Mouse (Mus musculus): ENCODE data around the gene Asprv1. TPM values are rescaled to one million over a fixed set of nuclear protein-coding genes. Genes with fewer than 3 reads are reported as not detected.

The Asprv1 gene
- polyA plus RNA-seq, 1 experiment from 2014 or later: 1.6 TPM

- no peak for DNase-seq (ENCODE audit: low spot score)
- Histone ChIP-seq H3K4me1 (peaks cover 21% of the 10 kb centered on the region), H3K4me3 (no peak overlapping the region), H3K27me3 (ENCODE audit: low read depth, poor library complexity, severe bottlenecking) (no peaks in the 10 kb centered on the region), H3K27ac (peak overlapping the region; percentile 34; the same call in 1 of the 2 replicates), H3K36me3 (no peaks in the 10 kb centered on the region), H3K9me3 (replicated peaks) (no peaks in the 10 kb centered on the region)
- 81% methylated on average over 2 of the region's 2 CpGs for WGBS
Measured at GRCm38 (mm10) chr6:86636495-86636894, 8.5 kb downstream of the Asprv1 start.

DNA sequence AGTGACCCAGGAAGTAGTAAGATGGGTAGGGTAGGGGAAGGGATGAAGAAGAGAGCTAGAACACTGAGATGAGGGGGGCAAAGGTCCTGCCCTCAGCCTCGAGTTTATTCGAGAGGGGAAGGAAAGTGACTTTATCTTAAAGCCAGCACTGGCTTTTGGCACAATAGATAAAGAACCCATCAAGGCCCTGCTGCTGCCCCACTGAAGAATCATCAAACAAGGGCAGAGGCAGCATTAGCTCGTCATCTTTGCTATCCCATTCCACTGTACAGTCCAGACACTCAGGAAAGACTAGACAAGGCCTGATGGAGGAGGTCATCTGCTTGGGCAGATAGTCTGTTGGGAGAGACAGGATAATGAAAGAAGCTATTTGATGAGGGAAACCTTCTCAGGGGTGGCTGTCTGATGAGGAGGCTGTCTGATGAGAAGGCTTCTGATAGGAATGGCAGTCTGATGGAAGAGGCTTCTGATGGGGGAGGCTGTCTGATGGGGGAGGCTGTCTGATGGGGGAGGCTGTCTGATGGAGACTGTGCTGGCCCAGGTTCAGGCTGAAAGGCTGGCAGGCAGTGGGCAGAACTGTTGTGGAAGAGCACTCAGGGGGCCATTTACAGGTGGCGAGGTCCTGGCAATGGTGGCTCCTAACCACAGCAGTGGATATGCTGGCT is 9.3 kb downstream of the Asprv1 start:
- 69% methylated on average over 4 of the region's 4 CpGs for WGBS

GRCm38 (mm10) chr6:86637860-86638259 is 9.9 kb downstream of the Asprv1 start:
- no peaks in the 10 kb centered on the region for H3K27me3 ChIP-seq (ENCODE audit: low read depth, poor library complexity, severe bottlenecking)
- H3K36me3 ChIP-seq: no peaks in the 10 kb centered on the region
- no peaks in the 10 kb centered on the region for H3K9me3 ChIP-seq (replicated peaks)
- DNase-seq (ENCODE audit: low spot score): no peak
- peak overlapping the region; percentile 50; the same call in 1 of the 2 replicates for H3K27ac ChIP-seq
- 40% methylated on average over 2 of the region's 2 CpGs for WGBS
- no peak overlapping the region for H3K4me3 ChIP-seq
- peaks cover 18% of the 10 kb centered on the region for H3K4me1 ChIP-seq

More for the DNA sequence above, 9.3 kb downstream of the Asprv1 start:
- no peaks in the 10 kb centered on the region for H3K27me3 ChIP-seq (ENCODE audit: low read depth, poor library complexity, severe bottlenecking)
- no peak for DNase-seq (ENCODE audit: low spot score)
- H3K9me3 ChIP-seq (replicated peaks): no peaks in the 10 kb centered on the region
- H3K36me3 ChIP-seq: no peaks in the 10 kb centered on the region
- H3K27ac ChIP-seq: peak overlapping the region; percentile 50; the same call in 1 of the 2 replicates
- no peak overlapping the region for H3K4me3 ChIP-seq
- H3K4me1 ChIP-seq: peaks cover 21% of the 10 kb centered on the region

- DNase-seq (ENCODE audit: low spot score): no peak
- Histone ChIP-seq H3K27ac (no peak overlapping the region), H3K27me3 (ENCODE audit: low read depth, poor library complexity, severe bottlenecking) (no peaks in the 10 kb centered on the region), H3K9me3 (replicated peaks) (no peaks in the 10 kb centered on the region), H3K4me3 (no peak overlapping the region), H3K4me1 (peaks cover 15% of the 10 kb centered on the region), H3K36me3 (no peaks in the 10 kb centered on the region)
- 26% methylated on average over 2 of the region's 2 CpGs for WGBS
Measured at GRCm38 (mm10) chr6:86638434-86638833, 10.5 kb downstream of the Asprv1 start.

DNA sequence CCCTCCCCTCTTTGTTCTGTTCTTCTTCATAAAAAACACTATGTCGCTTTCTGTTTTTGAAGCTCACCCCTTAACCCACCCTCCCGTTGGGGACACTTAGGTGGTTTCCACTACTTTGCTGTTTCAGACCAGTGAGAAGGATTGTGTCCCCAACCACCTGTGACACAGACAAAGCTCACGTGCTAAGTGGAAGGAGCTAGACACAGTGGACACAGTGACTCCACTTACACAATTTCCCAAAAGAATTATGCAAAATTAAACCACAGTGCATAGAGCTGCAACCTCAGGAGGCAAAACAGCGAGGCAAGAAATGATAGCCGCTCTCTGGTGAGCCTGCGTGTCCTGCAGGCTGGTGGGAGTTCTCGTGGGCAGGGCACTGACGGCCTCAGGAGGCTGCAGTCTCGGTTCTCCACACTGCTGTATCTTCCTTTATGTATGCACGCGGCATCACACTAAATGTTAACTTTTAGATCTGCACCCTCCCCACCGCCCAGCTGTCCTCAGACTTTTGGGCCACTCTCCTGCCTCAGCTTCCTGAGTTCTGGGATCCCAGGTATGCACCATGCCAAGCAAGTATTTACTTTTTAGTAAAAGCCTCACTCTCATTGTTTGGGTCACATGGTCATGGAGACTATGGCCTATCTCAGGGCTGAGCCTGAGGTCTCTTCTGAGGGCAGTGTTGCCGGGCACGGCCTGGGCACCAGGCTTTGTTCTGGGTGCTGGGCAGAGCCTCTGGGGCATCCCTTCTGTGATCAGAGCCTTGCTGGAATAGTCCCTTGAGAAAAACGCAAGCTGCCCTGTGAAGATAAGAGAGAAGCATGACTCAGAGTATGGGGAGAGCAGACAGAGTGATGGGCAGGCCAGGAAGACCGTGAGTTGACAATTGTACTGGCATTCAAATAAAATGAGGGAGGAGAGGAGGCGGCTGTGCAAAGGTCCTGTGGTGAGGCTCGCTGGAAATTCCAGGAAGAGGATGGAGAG is 11.5 kb downstream of the Asprv1 start:
- Histone ChIP-seq H3K27ac (0 out of 2 replicates have a peak overlapping the region, but pooled peaks have one; percentile 2), H3K27me3 (ENCODE audit: low read depth, poor library complexity, severe bottlenecking) (no peaks in the 10 kb centered on the region), H3K9me3 (replicated peaks) (no peaks in the 10 kb centered on the region), H3K4me1 (peaks cover 15% of the 10 kb centered on the region), H3K4me3 (no peak overlapping the region), H3K36me3 (no peaks in the 10 kb centered on the region)
- WGBS: 79% methylated on average over 18 of the region's 18 CpGs
- no peak for DNase-seq (ENCODE audit: low spot score)

DNA sequence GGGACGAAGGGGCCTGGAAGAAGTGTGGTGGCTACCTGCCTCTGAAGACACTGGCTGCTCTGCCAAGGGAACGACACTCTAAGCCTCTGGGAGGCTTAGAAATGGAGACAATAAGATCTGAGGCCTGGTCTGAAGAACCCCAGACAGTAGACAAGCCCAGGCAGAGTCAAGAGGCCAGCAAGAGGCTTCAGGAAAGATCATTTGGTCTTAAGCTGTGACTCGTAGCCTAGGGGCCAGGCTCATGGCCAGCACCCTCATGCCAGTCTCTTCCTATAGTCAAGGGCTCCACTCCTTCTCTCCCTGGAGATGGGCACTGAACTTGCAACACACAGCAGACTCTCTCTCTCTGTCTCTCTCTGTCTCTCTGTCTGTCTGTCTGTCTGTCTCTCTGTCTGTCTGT is 12.2 kb downstream of the Asprv1 start:
- H3K4me3 ChIP-seq: no peak overlapping the region
- DNase-seq (ENCODE audit: low spot score): no peak
- no peaks in the 10 kb centered on the region for H3K36me3 ChIP-seq
- H3K9me3 ChIP-seq (replicated peaks): no peaks in the 10 kb centered on the region
- H3K27me3 ChIP-seq (ENCODE audit: low read depth, poor library complexity, severe bottlenecking): no peaks in the 10 kb centered on the region
- H3K27ac ChIP-seq: no peak overlapping the region
- H3K4me1 ChIP-seq: peaks cover 15% of the 10 kb centered on the region
- WGBS: 76% methylated on average over 3 of the region's 3 CpGs

DNA sequence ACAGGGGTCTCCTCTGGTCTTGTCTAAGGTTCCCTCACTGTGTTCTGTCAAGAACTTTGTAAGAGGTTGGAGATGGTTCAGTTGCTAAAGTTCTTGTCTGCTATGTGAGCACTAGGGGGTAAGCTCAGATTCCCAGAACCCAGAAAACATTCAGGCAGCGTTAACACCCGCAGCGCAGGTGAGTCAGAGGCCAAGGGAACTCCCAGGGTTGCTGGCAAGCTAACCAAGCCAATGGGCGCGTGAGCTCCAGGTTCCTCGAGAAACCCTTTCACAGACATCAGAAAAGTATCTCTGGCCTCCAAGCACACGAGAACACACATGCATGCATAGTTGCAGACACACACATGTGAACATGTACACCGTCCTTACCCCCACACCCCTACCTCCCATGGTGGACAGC is 12.8 kb downstream of the Asprv1 start:
- no peaks in the 10 kb centered on the region for H3K36me3 ChIP-seq
- DNase-seq (ENCODE audit: low spot score): no peak
- H3K4me1 ChIP-seq: peaks cover 15% of the 10 kb centered on the region
- no peaks in the 10 kb centered on the region for H3K27me3 ChIP-seq (ENCODE audit: low read depth, poor library complexity, severe bottlenecking)
- no peak overlapping the region for H3K4me3 ChIP-seq
- no peaks in the 10 kb centered on the region for H3K9me3 ChIP-seq (replicated peaks)
- WGBS: 90% methylated on average over 8 of the region's 8 CpGs
- no peak overlapping the region for H3K27ac ChIP-seq

DNA sequence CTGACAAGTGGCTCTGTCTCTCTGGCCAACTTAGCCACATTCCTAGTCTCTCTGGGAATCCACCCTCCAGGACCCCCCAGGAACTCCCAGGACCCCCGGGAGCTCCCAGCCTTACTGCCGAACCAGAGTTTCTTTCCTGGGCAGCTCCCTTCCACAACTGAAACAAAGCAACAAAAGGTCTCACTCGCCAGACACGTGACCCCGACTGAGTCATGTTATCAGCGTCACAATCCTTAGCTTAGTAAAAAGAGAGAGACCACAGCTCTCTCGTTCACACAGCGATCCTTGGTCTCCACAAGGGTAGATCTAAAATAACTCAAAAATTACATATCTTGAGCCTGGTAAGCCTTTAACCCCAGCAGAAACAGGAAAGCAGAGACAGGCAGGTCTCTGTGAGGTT is 13.8 kb downstream of the Asprv1 start:
- no peaks in the 10 kb centered on the region for H3K9me3 ChIP-seq (replicated peaks)
- H3K4me1 ChIP-seq: peaks cover 11% of the 10 kb centered on the region
- H3K27ac ChIP-seq: no peak overlapping the region
- H3K27me3 ChIP-seq (ENCODE audit: low read depth, poor library complexity, severe bottlenecking): no peaks in the 10 kb centered on the region
- 86% methylated on average over 8 of the region's 8 CpGs for WGBS
- no peak for DNase-seq (ENCODE audit: low spot score)
- H3K36me3 ChIP-seq: no peaks in the 10 kb centered on the region
- H3K4me3 ChIP-seq: no peak overlapping the region

DNA sequence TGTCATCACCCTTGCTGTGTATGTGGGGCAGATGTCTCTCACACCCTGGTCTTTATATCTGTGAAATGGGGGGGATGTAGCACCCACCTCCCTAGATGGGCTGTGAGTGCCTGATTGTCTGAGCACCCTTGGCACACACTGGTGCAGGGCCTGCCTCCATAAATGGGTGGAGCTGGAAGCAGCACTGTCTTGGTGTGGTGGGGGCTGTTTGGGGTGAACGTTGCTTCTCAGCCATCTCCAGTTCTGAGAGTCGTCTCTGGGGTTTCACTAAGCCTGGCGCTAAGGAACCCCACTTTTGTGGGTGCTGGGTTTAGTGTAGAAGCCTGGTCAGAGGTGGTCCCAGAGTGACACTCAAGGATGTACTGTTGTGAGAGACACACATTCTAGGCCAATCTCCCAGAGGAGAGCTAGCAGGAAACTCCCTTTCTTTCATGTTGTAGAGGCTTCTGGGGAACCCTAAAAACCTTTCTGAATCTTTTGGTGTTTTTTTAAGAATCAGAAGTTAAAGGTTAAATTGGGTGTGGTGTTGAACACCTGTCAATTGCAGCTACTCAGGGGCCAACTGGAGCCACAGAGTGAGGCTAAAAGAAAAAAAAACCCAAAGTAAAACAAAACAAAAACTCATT is 16.9 kb downstream of the Asprv1 start:
- DNase-seq (ENCODE audit: low spot score): no peak

DNA sequence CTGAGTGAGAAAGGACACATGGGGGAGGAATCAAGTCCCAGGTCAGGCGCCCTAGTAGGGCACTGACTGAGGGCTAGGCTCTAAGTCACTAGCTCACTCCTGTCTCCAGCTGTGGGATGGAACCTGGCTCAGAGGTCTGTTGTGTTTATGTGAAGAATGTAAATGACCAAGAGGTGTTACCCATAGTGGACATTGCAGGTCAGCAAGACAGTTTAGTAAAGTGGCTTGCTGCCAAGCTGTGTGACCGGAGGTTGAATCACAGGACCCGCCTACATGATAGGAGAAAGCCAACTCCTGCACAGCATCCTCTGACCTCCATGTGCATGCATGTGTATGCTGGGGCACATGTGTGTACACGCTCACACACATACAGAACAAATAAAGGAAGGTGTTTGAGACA is 17.6 kb downstream of the Asprv1 start:
- Histone ChIP-seq H3K9me3 (replicated peaks) (no peaks in the 10 kb centered on the region), H3K27ac (no peak overlapping the region), H3K4me3 (no peak overlapping the region), H3K27me3 (ENCODE audit: low read depth, poor library complexity, severe bottlenecking) (no peaks in the 10 kb centered on the region), H3K36me3 (peaks cover 18% of the 10 kb centered on the region), H3K4me1 (no peaks in the 10 kb centered on the region)
- DNase-seq (ENCODE audit: low spot score): no peak
- WGBS: 78% methylated on average over 4 of the region's 4 CpGs

More for the DNA sequence above, 16.9 kb downstream of the Asprv1 start:
- Histone ChIP-seq H3K4me3 (no peak overlapping the region), H3K4me1 (no peaks in the 10 kb centered on the region), H3K9me3 (replicated peaks) (no peaks in the 10 kb centered on the region), H3K36me3 (peaks cover 12% of the 10 kb centered on the region), H3K27ac (no peak overlapping the region), H3K27me3 (ENCODE audit: low read depth, poor library complexity, severe bottlenecking) (no peaks in the 10 kb centered on the region)
- 88% methylated on average over 3 of the region's 3 CpGs for WGBS

DNA sequence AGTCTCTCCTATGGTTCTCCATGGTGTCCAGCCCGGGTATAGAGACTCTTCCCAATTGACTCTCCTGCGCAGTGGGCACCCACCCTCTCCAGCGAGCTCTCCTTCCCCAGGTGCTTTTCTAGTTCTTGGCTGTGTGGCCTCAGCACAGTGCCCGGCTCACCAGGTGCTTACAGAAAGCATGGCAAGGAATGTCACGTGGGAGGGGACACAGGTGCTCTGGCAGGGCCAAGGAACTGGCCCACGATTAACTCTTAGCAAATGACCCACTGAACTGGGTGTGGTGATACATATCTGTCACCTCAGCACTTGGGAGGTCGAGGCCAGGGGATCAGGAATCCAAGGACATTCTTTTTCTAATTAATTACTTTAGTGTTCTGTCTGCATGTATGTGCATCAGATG is 18.2 kb downstream of the Asprv1 start:
- Histone ChIP-seq H3K27ac (no peak overlapping the region), H3K36me3 (peaks cover 24% of the 10 kb centered on the region), H3K4me3 (no peak overlapping the region), H3K27me3 (ENCODE audit: low read depth, poor library complexity, severe bottlenecking) (no peaks in the 10 kb centered on the region), H3K9me3 (replicated peaks) (no peaks in the 10 kb centered on the region), H3K4me1 (no peaks in the 10 kb centered on the region)
- WGBS: 82% methylated on average over 7 of the region's 7 CpGs
- DNase-seq (ENCODE audit: low spot score): no peak

- H3K4me1 ChIP-seq: peaks cover 4% of the 10 kb centered on the region; the same call in 1 of the 2 replicates
- H3K27me3 ChIP-seq (ENCODE audit: low read depth, poor library complexity, severe bottlenecking): no peaks in the 10 kb centered on the region
- peaks cover 45% of the 10 kb centered on the region for H3K36me3 ChIP-seq
- H3K27ac ChIP-seq: no peak overlapping the region
- no peak overlapping the region for H3K4me3 ChIP-seq
- H3K9me3 ChIP-seq (replicated peaks): no peaks in the 10 kb centered on the region
- DNase-seq (ENCODE audit: low spot score): no peak
- WGBS: 87% methylated on average over 6 of the region's 6 CpGs
Measured at GRCm38 (mm10) chr6:86653026-86653425, 25.1 kb downstream of the Asprv1 start.
